Mouse (Mus musculus) heart, adult 11 months (tissue): ENCODE measurements around the gene Anxa8.
A peak's percentile ranks its signal among the peaks of the same experiment; 100 is the strongest.

ENCODE experiments used
- DNase-seq: peaks from one replicate; pipeline ENCODE4 v3.0.0; 2022

Gene Anxa8

GRCm38 (mm10) chr14:34120016-34120910, 34.5 kb downstream of the Anxa8 start:
- peak; percentile 83 for DNase-seq

- peak; percentile 84 for DNase-seq
Measured at GRCm38 (mm10) chr14:34120923-34121351, 35.2 kb downstream of the Anxa8 start.

- DNase-seq, result peak; percentile 58
Measured at GRCm38 (mm10) chr14:34121691-34122090, 35.9 kb downstream of the Anxa8 start.

GRCm38 (mm10) chr14:34131216-34131615, 45.4 kb downstream of the Anxa8 start:
- DNase-seq, result peak; percentile 83

GRCm38 (mm10) chr14:34135391-34135790, 49.6 kb downstream of the Anxa8 start:
- DNase-seq, result peak; percentile 70

- peak; percentile 51 for DNase-seq
Measured at GRCm38 (mm10) chr14:34139671-34140664, 54.2 kb downstream of the Anxa8 start.

GRCm38 (mm10) chr14:34142316-34142715, 56.5 kb downstream of the Anxa8 start:
- no peak for DNase-seq

GRCm38 (mm10) chr14:34142915-34143314, 57.1 kb downstream of the Anxa8 start:
- peak; percentile 78 for DNase-seq
